Mouse (Mus musculus): ENCODE results near the gene 5031439G07Rik.
"Not testable (repeated sequence)": the region's sequence is repeated elsewhere in the genome, so short reads cannot be mapped to it uniquely, and the experiment has no call there.

The 5031439G07Rik gene

GRCm38 (mm10) chr15:84987874-84988825 is at the start of gene 5031439G07Rik:
Gene 5031439G07Rik, minus strand, starts transcription at chr15:84988551.
- peak; percentile 95 for DNase-seq (ENCODE audit: low read depth)

DNA sequence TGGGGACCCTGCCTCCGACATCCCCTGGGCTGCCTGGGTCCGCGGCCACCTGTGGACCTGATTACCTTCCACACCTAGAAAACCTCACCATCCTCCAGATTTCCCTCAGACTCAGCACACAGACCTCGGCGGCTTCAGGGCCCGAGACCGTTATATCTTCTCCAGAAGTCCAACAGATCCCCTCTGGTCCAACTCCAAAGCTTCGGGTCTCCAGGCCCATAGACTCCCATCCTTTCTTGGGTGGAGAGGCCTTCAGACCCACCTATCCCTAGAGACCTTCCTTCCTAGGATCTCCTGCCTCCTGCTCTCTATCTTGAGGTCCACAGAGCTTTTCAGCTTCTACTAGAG is 49.0 kb upstream of the 5031439G07Rik start:
- no peak for DNase-seq (ENCODE audit: low read depth)

DNA sequence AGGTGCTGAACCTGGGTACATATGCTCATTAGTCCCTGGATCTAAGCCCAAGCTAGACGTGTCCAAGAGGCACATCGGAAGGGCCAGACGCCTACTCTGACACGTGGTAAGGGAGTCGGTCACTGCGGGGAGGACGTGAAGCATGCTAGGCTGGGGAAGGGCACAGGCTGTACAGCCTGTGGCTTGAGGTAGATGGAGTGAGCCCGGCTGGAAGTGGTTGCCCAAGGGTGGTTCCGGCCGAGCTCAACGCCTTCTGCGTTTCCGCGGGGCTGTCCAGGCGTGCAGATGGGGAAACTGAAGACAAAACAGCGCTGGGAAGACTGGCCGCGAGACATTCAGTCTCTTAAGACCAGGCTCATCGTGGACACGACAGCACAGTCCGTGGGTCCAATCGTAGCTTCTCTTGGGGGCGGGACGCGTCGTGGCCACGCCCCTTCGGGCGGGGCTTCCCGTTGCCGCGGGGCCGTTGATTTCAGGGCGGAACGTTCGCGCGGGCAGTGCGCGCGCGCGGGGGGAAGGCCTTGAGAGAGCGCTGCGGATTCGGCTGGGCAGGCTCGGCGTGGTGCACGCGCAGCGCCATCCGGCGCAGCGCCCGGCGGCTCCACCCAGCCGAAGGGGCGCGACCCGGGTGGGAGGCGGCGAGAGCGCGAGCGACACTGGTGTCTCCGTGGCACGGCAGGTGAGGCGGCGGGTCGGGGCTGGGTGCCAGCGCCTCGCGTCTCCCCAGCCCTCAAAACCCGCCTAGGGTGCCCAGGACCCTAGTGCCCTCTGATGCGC is 48.4 kb upstream of the 5031439G07Rik start:
- peak; percentile 99 for DNase-seq (ENCODE audit: low read depth)

- DNase-seq (ENCODE audit: low read depth): not testable (repeated sequence)
Observed at GRCm38 (mm10) chr15:85033916-85034315, 45.6 kb upstream of the 5031439G07Rik start.

GRCm38 (mm10) chr15:85031866-85032265 is 43.5 kb upstream of the 5031439G07Rik start:
- DNase-seq (ENCODE audit: low read depth): no peak

DNA sequence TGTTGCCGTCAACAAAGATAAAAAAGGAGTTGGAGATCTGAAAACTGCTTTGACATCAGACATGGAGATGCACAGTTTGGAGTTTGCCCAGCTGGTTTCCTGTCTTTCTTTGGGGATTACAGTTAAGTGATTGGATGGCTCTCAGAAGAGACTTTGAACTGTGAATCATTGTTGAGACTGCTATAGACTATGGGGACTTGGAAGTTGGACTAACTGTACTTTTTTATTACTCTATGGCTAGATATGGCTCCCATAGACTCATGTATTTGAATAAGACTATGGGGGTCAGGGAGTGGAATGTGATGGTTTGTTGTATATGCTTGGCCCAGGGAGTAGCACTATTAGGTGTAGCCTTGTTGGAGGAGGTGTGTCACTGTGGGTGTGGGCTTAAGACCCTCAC is 42.3 kb upstream of the 5031439G07Rik start:
- DNase-seq (ENCODE audit: low read depth): not testable (repeated sequence)

GRCm38 (mm10) chr15:85028648-85029047 is 40.3 kb upstream of the 5031439G07Rik start, which contains the start of gene Fam118a:
Gene Fam118a, plus strand, starts transcription at chr15:85028948.
- DNase-seq (ENCODE audit: low read depth): not testable (repeated sequence)

- no peak for DNase-seq (ENCODE audit: low read depth)
Observed at GRCm38 (mm10) chr15:85027740-85028139, 39.4 kb upstream of the 5031439G07Rik start.

DNA sequence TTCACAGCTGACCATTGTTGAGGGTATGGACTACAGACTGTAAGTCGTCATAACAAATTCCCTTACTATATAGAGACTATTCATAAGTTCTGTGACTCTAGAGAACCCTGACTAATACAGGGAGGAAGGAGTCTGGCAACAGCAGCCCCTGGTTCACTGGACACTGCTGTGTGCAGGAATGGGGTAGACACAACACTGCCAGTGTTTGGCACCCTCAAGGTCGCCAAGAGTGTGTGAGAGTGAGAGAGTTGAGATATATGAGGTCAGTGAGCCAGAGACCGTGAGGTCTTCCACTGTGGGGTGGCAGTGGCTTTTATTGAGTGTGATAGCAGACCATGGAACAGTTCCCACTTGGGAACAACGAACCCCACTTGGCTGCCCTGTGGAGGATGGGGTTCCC is 37.8 kb upstream of the 5031439G07Rik start:
- DNase-seq (ENCODE audit: low read depth): no peak

- no peak for DNase-seq (ENCODE audit: low read depth)
Observed at GRCm38 (mm10) chr15:85022211-85022610, 33.9 kb upstream of the 5031439G07Rik start.

- no peak for DNase-seq (ENCODE audit: low read depth)
Observed at GRCm38 (mm10) chr15:85016951-85017664, 28.8 kb upstream of the 5031439G07Rik start, which contains the start of gene Upk3a. Gene Upk3a, plus strand, starts transcription at chr15:85017141.

GRCm38 (mm10) chr15:85015771-85016170 is 27.4 kb upstream of the 5031439G07Rik start:
- DNase-seq (ENCODE audit: low read depth): no peak

DNA sequence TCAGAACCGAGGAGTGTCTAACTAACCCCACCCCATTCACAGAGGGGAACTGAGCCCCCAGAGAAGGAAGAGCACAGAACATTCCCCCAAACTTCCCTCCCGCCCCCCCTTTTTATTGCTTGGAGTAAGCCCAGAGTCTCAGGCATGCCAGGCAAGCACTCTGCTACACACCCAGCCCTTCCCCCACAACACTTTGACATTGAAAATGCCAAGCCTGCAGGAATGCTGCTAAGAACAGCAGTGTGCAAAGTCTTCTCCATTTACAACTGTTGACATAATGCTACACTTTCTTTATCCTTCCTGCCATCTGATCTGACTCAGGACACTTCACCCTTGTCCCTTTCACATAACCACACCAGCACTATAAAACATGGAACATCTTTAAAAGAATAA is 24.3 kb upstream of the 5031439G07Rik start:
- DNase-seq (ENCODE audit: low read depth): no peak

DNA sequence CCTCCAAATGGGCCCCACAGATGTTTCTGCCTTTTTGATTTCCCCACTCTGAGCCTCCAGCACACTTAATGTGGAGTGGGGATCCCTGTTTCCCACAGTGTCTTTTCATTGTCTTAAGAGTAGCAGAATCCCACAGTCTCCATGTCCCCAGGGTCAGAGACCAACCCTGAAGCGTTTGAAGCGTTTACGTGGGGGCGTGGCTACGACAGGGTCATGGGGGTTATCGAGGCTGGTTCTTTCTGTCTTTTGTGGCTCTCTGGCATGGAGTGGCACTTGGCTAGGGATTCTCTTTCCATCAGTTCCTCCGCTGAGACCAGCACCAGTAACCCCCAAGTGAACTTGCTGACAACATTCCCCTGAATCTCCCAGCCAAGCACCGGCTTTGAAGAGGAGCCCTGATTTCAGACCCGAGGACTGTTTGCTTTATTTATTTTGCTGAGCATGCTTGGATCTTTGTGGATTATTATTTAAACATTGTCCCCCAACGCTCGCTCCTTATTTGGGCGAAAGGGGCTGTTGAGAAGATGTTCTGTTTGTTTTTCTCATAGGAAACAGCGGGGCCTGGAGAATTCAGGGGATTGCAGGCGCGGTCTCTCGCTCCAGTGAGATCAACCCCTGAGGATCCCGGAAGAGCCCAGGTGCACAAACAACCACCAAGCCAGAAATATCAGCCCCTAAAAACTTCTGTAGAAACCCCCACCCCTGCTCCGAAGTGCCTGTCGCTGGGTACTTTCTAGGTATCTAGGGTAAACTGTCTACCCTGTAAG is 23.7 kb upstream of the 5031439G07Rik start:
- no peak for DNase-seq (ENCODE audit: low read depth)

GRCm38 (mm10) chr15:85009666-85010065 is 21.3 kb upstream of the 5031439G07Rik start:
- no peak for DNase-seq (ENCODE audit: low read depth)

DNA sequence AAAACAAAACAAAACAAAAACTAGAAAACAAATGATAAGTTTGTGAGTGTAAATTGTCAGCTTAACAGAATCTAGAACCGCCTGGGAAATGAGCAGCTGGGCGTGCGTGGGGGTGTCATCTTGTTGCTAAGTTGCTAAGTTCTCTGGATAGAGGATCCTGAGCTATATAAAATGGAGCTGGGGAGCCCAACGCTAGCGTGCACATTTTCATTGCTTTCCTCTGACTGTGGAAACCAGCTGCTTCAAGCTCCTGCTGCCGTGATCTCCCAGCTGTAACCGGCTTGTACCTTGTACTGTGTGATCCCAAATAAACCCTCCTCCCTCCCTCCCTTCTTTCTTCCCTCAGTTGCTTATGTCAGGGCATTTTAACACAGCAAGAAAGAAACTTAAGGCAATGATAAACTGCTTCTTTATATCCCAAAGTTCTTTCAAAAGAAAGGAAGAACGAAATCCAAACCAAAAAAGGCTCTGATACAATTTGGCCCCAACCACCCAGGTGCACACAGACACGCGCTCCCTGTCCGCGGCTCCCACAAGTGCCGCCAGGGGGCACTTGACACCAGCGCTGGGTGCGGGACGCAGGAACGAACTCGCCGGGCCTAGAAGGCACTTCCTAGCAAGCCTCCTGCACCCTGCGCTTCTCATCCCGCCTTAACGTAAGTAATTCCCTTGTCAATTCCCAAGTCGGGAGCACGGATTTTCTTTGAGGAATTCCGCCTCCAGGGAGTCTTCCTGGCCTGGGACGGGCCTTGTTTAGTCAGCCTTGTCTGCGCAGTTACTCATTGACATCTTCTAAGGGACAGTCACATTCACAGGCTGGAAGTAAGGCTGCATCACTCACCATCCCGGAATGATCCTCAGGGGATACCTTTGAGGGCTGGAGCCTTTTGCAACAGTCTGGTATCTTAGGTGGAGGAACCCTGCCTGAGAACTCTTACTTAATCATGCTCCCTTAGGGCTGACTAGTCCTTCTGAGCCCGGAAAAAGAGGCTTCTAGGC is 12.9 kb upstream of the 5031439G07Rik start:
- DNase-seq (ENCODE audit: low read depth): peak; percentile 86

GRCm38 (mm10) chr15:84999911-85000310 is 11.6 kb upstream of the 5031439G07Rik start:
- no peak for DNase-seq (ENCODE audit: low read depth)

- DNase-seq (ENCODE audit: low read depth): no peak
Observed at GRCm38 (mm10) chr15:84997768-84998454, 9.6 kb upstream of the 5031439G07Rik start.

DNA sequence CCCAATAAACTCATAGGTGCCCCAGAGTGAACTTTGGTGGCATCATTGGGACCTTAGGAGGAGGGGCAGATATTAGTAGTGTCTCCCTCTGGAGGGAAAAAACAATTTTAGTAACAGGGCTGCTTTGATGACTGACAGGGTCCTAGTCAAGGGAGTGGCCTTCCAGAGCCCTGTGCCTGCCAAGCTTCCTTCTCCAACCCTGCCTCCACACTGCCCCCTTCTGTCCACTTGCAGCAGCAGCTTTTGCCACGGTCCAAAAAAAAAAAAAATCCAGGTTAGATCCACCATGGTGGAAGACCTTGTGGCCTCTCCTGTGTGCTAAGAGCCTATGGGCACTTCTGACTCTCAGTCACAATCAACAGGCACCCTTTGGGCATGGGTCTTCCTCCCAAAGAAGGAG is 7.6 kb upstream of the 5031439G07Rik start:
- DNase-seq (ENCODE audit: low read depth): peak; percentile 74

All from naive thymus-derived CD4-positive, alpha-beta T cell, adult 2 months (primary cell).